Mouse (Mus musculus) thymus, postnatal 14 days (tissue): ENCODE measurements around the gene Crat.

Experiments
- DNase-seq: peaks from one replicate; pipeline ENCODE4 v3.0.0; 2021

Crat gene

GRCm38 (mm10) chr2:30365281-30366069 is 50.1 kb downstream of the Crat start:
- DNase-seq = no peak

- peak; percentile 96 for DNase-seq
Measured at GRCm38 (mm10) chr2:30363773-30364650, 51.6 kb downstream of the Crat start, which contains the start of gene Miga2. TSS of gene Miga2 (plus strand) at chr2:30364233.

DNA sequence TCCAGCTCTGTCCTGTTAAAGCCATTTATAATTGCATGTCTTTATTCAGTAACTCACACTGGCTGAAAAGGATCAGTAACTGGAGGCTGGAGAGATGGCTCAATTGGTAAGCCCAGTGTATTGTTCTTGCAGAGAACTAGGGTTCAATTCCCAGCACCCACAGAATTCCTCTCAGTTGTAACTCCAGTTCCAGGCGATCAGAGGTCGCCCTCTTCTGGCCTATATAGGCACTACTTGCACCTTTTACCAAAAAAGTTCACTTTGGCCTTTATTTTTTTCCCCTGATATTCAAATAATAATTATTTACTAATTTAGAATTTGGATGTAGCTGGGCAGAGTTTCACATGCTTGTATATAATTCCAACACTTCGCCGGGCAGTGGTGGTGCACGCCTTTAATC is 52.7 kb downstream of the Crat start:
- DNase-seq = no peak

DNA sequence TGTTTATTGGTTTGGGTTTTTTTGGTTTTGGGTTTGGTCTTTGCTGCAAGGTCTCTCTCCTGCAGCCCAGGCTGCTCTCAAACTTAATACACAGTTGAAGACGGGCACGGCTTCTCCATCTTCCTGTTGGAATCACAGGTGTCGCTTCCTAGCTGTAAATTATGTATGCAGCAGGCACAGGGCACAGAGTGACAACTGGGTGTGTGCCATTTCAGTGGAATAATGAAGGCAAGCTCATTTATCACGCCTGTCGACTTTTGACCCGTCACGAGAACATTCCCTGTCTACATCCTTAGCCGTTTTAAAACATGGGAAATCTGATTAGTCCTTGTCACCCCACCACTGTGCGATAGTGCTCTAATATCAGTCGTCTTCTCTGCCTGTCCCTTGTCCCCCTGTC is 55.0 kb downstream of the Crat start:
- DNase-seq = no peak

DNA sequence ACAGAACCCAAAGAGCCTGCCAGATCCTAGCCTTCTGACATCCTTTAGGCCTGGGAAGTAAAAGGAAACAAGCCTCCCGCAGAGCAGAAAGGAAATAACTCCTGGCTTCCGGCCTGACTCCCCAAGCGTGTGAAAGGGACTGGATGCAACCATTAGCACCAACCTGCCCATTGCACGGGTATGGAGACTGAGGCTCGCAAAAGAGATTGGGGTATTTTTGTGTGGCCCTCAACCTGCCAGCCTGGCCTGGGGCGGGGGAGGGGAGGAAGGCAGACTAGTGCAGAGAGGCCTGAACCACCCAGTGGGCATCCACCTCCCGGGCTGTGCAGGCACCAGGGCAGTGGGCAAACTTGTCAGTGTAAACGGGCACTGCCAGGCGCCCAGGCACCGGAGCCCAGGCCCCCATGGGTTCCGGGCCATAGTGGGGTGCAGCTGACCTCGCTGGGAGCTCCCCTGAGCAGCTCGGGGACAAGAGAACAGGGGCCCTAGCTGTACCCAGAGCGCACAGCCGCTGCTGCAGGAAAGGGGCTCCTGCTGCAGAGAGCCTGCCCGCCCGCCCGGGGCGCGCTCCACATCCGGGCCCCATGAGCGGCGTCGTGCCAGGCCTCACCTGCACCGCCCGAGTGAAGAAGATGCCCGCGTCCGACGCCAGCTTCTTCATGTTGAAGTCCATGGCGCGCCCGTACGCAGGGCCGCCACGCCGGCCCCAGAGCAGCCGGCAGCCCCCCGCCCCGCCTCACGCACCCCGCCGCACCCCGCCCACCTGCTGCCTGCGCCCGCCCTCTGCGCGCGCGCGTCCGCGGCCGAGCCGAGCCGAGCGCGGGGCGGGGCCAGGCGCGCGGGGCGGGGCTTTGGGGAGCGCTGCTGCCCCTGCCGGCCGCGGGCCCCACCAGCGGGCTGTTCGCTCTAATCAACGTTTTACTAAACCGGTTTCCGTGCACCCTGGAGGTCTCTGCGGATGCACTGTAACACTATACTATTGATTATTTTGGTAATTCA is 56.8 kb downstream of the Crat start, which contains the start of gene Sh3glb2:
Gene Sh3glb2, minus strand, starts transcription at position 805 of the 999 bp plus-strand sequence.
- peak; percentile 90 for DNase-seq

GRCm38 (mm10) chr2:30357552-30358510 is 57.8 kb downstream of the Crat start:
- DNase-seq = peak; percentile 27

DNA sequence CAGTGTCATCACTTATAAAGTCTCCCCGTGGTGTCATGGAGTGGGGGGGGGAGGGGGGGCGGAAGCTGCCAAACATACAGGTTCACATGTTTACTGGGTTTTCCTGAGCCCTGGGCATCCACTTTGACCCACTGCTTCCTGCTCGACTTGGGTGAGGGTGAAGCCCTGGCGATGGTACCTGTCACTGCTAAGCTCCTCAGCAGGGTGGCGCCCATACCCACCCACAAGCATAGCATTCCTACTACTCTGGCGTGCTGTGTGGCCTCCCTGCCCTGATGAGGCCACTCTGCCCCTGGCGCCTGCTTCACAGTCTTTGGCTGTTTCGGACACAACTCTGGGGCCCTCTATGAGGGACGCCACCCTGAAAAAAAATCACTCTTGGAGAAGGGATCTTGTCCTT is 58.7 kb downstream of the Crat start:
- DNase-seq = no peak

- DNase-seq = no peak
Measured at GRCm38 (mm10) chr2:30356266-30356665, 59.3 kb downstream of the Crat start.

- no peak for DNase-seq
Measured at GRCm38 (mm10) chr2:30355861-30356260, 59.8 kb downstream of the Crat start.

GRCm38 (mm10) chr2:30351149-30351548 is 64.5 kb downstream of the Crat start:
- no peak for DNase-seq
